Mouse (Mus musculus): Measurements from ENCODE around the gene Pias4. TPM values are rescaled to one million over a fixed set of nuclear protein-coding genes. Genes with fewer than 3 reads are reported as not detected.
"Not testable (repeated sequence)": the region's sequence is repeated elsewhere in the genome, so short reads cannot be mapped to it uniquely, and the experiment has no call there.

The Pias4 gene
- polyA plus RNA-seq, 1 experiment from 2014 or later: 54.2 TPM

- peak; percentile 74 for ATAC-seq
- Histone ChIP-seq H3K4me1 (peaks cover 59% of the 10 kb centered on the region), H3K36me3 (ENCODE audit: poor library complexity, severe bottlenecking) (peaks cover 44% of the 10 kb centered on the region)
Observed at GRCm38 (mm10) chr10:81176466-81177271, 8.9 kb upstream of the Pias4 start, which contains the start of gene Eef2. Gene Eef2 (plus strand): TSS chr10:81176631.

GRCm38 (mm10) chr10:81175936-81176465 lies 8.3 kb upstream of the Pias4 start:
- H3K27ac ChIP-seq: peak overlapping the region; percentile 93
- peaks cover 52% of the 10 kb centered on the region for H3K4me1 ChIP-seq
- ATAC-seq: peak; percentile 6; the same call in 1 of the 2 replicates
- peak overlapping the region; percentile 98 for H3K4me2 ChIP-seq
- no peaks in the 10 kb centered on the region for H3K9me3 ChIP-seq (replicated peaks)
- WGBS: 7% methylated on average over 13 of the region's 13 CpGs
- no peak overlapping the region for H3K9ac ChIP-seq
- H3K36me3 ChIP-seq (ENCODE audit: poor library complexity, severe bottlenecking): peaks cover 37% of the 10 kb centered on the region
- H3K4me3 ChIP-seq: peak overlapping the region; percentile 99
- no peaks in the 10 kb centered on the region for H3K27me3 ChIP-seq

More at GRCm38 (mm10) chr10:81176466-81177271, 8.9 kb upstream of the Pias4 start, which contains the start of gene Eef2:
- H3K27ac ChIP-seq: peak within 1 kb of the TSS; percentile 93
- peak within 1 kb of the TSS; percentile 99 for H3K4me3 ChIP-seq
- H3K27me3 ChIP-seq: no peaks in the 10 kb centered on the region
- no peaks in the 10 kb centered on the region for H3K9me3 ChIP-seq (replicated peaks)
- H3K9ac ChIP-seq: peak within 1 kb of the TSS; percentile 100
- H3K4me2 ChIP-seq: peak within 1 kb of the TSS; percentile 98
- 0% methylated on average over 76 of the region's 77 CpGs for WGBS

GRCm38 (mm10) chr10:81175345-81175701 lies 7.6 kb upstream of the Pias4 start:
- 14% methylated on average over 4 of the region's 4 CpGs for WGBS
- H3K9me3 ChIP-seq (replicated peaks); H3K27me3 ChIP-seq; ATAC-seq: not testable (repeated sequence)
- Histone ChIP-seq H3K27ac (peak overlapping the region; percentile 93), H3K9ac (peak overlapping the region; percentile 59), H3K4me3 (peak overlapping the region; percentile 37), H3K36me3 (ENCODE audit: poor library complexity, severe bottlenecking) (peaks cover 31% of the 10 kb centered on the region), H3K4me2 (peak overlapping the region; percentile 98), H3K4me1 (peaks cover 52% of the 10 kb centered on the region)

GRCm38 (mm10) chr10:81174617-81175344 lies 7.1 kb upstream of the Pias4 start:
- peaks cover 25% of the 10 kb centered on the region for H3K36me3 ChIP-seq (ENCODE audit: poor library complexity, severe bottlenecking)
- no peaks in the 10 kb centered on the region for H3K9me3 ChIP-seq (replicated peaks)
- WGBS: 1% methylated on average over 29 of the region's 29 CpGs
- H3K4me3 ChIP-seq: peak overlapping the region; percentile 37
- H3K4me1 ChIP-seq: peaks cover 52% of the 10 kb centered on the region
- H3K27me3 ChIP-seq: no peaks in the 10 kb centered on the region
- H3K9ac ChIP-seq: peak overlapping the region; percentile 59
- peak overlapping the region; percentile 93 for H3K27ac ChIP-seq
- H3K4me2 ChIP-seq: peak overlapping the region; percentile 68
- ATAC-seq: peak; percentile 63

- peak; percentile 30 for ATAC-seq
- H3K4me2 ChIP-seq: peak overlapping the region; percentile 52
- H3K9me3 ChIP-seq (replicated peaks): no peaks in the 10 kb centered on the region
- peak overlapping the region; percentile 22 for H3K4me3 ChIP-seq
- 3% methylated on average over 21 of the region's 21 CpGs for WGBS
- H3K27ac ChIP-seq: peak overlapping the region; percentile 93
- H3K4me1 ChIP-seq: peaks cover 49% of the 10 kb centered on the region
- H3K9ac ChIP-seq: peak overlapping the region; percentile 58
- no peaks in the 10 kb centered on the region for H3K27me3 ChIP-seq
- peaks cover 9% of the 10 kb centered on the region for H3K36me3 ChIP-seq (ENCODE audit: poor library complexity, severe bottlenecking)
Observed at GRCm38 (mm10) chr10:81173132-81173531, 5.4 kb upstream of the Pias4 start.

- H3K9ac ChIP-seq; H3K9me3 ChIP-seq (replicated peaks); H3K27me3 ChIP-seq; H3K27ac ChIP-seq; H3K4me2 ChIP-seq; H3K4me3 ChIP-seq; ATAC-seq: not testable (repeated sequence)
- whole genome bisulfite sequencing: 48% methylated on average over 6 of the region's 14 CpGs
- Histone ChIP-seq H3K36me3 (ENCODE audit: poor library complexity, severe bottlenecking) (peaks cover 10% of the 10 kb centered on the region; the same call in 1 of the 2 replicates), H3K4me1 (peaks cover 42% of the 10 kb centered on the region)
Observed at GRCm38 (mm10) chr10:81169411-81169900, 1.7 kb upstream of the Pias4 start.

GRCm38 (mm10) chr10:81168521-81169244 lies 960 bp upstream of the Pias4 start:
- 3% methylated on average over 29 of the region's 29 CpGs for WGBS
- ATAC-seq: peak; percentile 46
- Histone ChIP-seq H3K4me3 (peak overlapping the region; percentile 67), H3K9ac (peak overlapping the region; percentile 64), H3K4me2 (peak overlapping the region; percentile 90), H3K36me3 (ENCODE audit: poor library complexity, severe bottlenecking) (peaks cover 15% of the 10 kb centered on the region), H3K4me1 (peaks cover 34% of the 10 kb centered on the region), H3K9me3 (replicated peaks) (no peaks in the 10 kb centered on the region), H3K27ac (peak overlapping the region; percentile 75), H3K27me3 (no peaks in the 10 kb centered on the region)

- Histone ChIP-seq H3K9me3 (replicated peaks) (no peaks in the 10 kb centered on the region), H3K4me2 (peak overlapping the region; percentile 90), H3K4me3 (peak overlapping the region; percentile 67), H3K27me3 (no peaks in the 10 kb centered on the region), H3K9ac (peak overlapping the region; percentile 64), H3K36me3 (ENCODE audit: poor library complexity, severe bottlenecking) (peaks cover 21% of the 10 kb centered on the region), H3K27ac (peak overlapping the region; percentile 75), H3K4me1 (peaks cover 29% of the 10 kb centered on the region)
- 10% methylated on average over 5 of the region's 5 CpGs for WGBS
- ATAC-seq: peak; percentile 70
Observed at GRCm38 (mm10) chr10:81168087-81168431, 336 bp upstream of the Pias4 start.

GRCm38 (mm10) chr10:81165118-81165517 lies 2.6 kb downstream of the Pias4 start:
- no peak overlapping the region for H3K4me3 ChIP-seq
- H3K4me1 ChIP-seq: peaks cover 29% of the 10 kb centered on the region
- H3K4me2 ChIP-seq: no peak overlapping the region
- H3K9ac ChIP-seq: no peak overlapping the region
- no peaks in the 10 kb centered on the region for H3K9me3 ChIP-seq (replicated peaks)
- peaks cover 50% of the 10 kb centered on the region for H3K36me3 ChIP-seq (ENCODE audit: poor library complexity, severe bottlenecking)
- WGBS: 89% methylated on average over 8 of the region's 8 CpGs
- no peaks in the 10 kb centered on the region for H3K27me3 ChIP-seq
- ATAC-seq: no peak
- H3K27ac ChIP-seq: no peak overlapping the region

- ATAC-seq: no peak
- H3K27me3 ChIP-seq: no peaks in the 10 kb centered on the region
- no peak overlapping the region for H3K4me3 ChIP-seq
- H3K4me1 ChIP-seq: peaks cover 15% of the 10 kb centered on the region
- no peaks in the 10 kb centered on the region for H3K9me3 ChIP-seq (replicated peaks)
- WGBS: 74% methylated on average over 2 of the region's 2 CpGs
- H3K36me3 ChIP-seq (ENCODE audit: poor library complexity, severe bottlenecking): peaks cover 76% of the 10 kb centered on the region
- no peak overlapping the region for H3K4me2 ChIP-seq
- no peak overlapping the region for H3K27ac ChIP-seq
- H3K9ac ChIP-seq: no peak overlapping the region
Observed at GRCm38 (mm10) chr10:81162318-81162652, 5.4 kb downstream of the Pias4 start.

GRCm38 (mm10) chr10:81161602-81162317 lies 6.0 kb downstream of the Pias4 start:
- H3K4me2 ChIP-seq: no peak overlapping the region
- H3K4me1 ChIP-seq: peaks cover 11% of the 10 kb centered on the region
- peaks cover 81% of the 10 kb centered on the region for H3K36me3 ChIP-seq (ENCODE audit: poor library complexity, severe bottlenecking)
- H3K9me3 ChIP-seq (replicated peaks): no peaks in the 10 kb centered on the region
- H3K9ac ChIP-seq: no peak overlapping the region
- ATAC-seq: no peak
- H3K27ac ChIP-seq: no peak overlapping the region
- H3K27me3 ChIP-seq: no peaks in the 10 kb centered on the region
- H3K4me3 ChIP-seq: no peak overlapping the region
- 90% methylated on average over 8 of the region's 8 CpGs for WGBS
